Mouse (Mus musculus) layer of hippocampus, postnatal 14 days (tissue): ENCODE measurements around the gene Cntrob. TPM values are rescaled to one million over a fixed set of nuclear protein-coding genes. Genes with fewer than 3 reads are reported as not detected.

Experiments used
- DNase-seq, 2 experiments: peaks; one replicate each; pipeline ENCODE4 v3.0.0; 2021 to 2022; ENCODE audit warnings: low spot score in 2 of 2, mixed read lengths in 1 of 2
- total RNA-seq, 2 experiments: library from RNA; stranded (reverse); gene quantifications; 2 replicates each; pipeline ENCODE4 v1.2.3; 2021

Cntrob gene
- total RNA-seq, 2 experiments from 2014 or later, result 15.3 to 16.9 TPM

DNA sequence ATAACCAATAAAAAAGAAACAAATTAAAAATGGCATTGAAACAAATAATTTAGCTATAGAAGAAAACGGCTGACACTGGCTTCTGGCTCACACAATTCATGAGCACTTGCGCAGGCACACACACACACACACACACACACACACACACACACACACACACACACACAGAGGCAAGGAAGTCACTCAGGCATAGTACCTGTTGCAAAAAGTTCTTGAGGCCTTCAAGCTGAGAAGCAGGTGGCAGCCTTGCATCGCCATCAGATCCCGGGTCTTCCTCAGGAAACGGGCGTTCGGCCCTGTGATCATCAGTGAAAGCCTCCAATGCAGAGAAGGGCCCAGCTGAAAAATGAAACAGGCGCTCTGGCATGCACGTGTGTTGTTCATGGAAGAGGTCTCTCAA is 18.3 kb downstream of the Cntrob start:
- DNase-seq, result no peak

DNA sequence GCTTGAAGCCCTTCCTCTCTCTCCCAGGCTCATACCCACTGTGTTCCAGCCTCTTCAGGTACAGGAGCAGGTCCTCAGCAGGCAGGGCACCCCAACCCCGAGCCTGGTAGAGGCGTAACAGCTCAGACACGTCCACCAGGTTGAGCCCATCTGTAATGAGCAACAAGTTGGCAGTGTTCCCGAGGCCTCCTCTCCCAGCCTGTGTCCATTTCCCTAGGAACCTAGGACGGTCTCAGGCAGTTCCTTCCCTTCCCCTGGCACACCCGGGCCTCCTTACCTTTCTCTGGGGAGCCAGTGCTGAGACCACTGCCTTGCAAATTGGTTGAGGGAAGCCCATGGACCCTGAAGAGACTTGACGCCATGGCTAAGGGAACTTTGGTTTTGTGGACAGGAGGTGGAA is 20.8 kb downstream of the Cntrob start:
- DNase-seq, result no peak

DNA sequence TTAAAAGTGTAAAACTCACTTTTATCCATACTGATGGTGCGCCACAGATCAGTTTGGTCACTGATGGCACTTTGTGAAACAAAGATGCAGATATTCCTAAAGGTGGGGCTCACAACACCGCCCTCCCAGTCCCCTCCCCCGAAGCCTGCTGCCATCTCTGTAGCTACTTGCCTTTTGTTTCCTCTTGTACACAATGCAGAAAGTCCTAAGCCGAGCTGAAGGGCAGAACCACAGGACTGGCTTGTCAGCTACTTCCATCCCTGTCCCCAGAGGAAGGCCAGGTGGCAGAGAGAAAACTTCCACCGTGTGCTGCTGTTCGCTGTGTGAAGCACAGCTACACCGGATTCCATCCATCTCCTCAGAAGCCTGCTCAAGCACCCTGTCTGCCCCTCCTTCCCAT is 25.3 kb downstream of the Cntrob start:
- DNase-seq, result no peak

DNA sequence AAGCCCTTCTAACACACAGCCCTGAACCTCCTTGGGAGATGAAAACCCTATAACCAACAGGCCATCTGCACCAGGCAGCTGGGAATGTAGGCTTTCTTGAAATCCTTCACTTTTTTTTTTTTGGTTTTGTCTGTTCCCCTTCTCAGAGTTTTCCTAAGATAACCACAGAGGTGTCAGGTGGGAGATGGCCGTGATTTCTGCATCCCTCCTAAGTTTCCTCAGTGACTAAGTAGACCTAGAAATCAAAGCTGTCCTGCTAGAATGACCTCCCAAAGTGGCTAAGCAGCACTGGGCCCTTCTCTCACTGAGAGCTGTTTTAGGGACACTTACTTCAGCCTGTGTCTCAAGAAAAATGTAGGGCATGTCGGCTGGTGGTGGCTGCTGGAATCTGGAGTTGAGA is 25.8 kb downstream of the Cntrob start:
- DNase-seq, result no peak

DNA sequence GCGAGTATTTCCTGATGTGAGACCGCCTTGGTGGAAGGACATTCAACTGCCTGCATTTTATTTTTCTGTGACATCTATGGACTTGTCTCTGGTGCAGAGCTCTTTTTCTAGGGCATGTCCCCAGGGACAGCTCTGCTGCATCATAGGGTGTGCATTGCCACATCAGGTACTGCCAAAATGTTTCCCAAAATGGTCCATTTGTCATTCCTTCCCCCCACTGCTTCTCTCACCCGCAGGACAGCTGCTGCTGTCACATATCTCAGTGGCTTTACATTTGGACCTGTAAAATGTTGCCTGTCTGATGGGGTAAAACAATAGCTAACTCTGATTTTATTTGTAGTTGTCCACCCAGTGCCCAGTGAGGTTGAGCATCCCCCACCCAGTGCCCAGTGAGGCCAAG is 28.3 kb downstream of the Cntrob start:
- no peak for DNase-seq

DNA sequence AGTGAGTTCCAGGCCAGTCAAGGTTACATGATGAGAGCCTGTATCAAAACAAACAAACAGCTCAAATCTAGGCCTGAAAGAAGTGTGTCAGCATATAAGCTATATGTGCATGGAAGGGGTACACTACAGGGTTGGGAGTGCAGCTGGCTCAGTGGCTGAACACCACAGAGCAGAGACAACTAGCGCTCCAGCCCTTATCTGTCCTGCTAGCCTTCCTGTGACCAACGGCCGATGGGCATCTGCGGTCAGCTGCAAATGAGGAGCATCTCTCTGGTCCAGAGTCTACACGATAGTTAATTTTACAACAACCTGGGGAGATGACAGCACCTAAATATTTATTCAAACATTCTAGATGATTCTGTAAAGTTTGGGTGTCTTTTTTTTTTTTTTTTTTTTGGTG is 32.5 kb downstream of the Cntrob start:
- no peak for DNase-seq

DNA sequence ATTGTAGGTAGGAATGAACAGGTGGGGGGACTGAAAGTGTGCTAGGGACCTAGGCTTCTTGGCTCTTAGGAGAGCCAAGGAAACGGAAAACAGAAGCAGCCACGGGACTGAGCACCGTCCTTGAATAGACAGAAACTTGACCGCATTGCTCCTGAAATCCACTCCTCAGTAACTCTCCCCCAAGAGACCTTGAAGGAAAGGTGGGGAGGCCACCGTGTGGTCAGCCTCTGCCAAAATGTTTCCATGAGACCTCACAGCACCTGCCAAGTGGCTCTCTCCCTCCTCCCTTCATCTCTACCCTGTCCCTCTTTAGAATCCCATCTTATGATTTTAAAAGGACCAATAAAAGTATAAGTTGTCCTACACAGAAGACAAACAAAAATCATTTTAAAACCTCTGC is 46.3 kb downstream of the Cntrob start:
- no peak for DNase-seq

DNA sequence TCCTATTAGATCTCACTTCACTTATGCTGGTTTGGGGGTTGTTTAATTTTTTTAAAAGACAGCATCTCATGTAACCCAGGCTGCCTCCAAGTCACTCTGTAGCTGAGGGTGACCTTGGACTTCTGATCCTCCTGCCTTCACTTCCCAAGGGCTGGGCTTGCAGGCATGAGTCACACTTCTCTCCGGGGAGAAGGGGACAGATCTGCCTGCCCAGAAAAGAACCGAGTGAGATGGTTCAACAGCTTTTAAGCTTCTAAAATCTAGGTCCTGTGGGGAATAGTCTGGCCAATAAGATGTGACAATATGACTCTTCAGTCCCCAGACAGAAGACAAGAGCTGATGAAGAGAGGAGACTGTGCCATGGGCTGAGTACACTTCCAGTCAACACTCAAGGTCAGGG is 47.5 kb downstream of the Cntrob start:
- DNase-seq, result no peak

DNA sequence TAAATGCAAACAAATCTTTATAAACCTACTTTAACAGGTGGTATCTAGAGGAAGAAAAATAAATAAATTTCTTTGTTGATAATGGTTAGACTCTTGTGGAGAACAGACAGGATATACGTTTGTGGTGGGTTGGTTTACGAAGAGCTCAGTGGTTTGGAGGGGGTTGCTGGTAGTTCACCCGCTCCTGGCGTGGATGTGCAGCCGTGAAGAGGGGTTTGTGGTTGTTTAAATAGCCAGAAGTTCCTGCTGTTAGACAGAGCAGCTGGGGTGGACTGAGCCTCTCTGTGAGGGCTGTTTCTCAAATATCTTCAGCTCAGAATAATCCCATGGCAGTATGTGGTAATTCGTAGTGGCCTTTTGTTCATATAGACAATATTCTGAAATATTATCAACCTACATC is 47.9 kb downstream of the Cntrob start:
- DNase-seq, result no peak

DNA sequence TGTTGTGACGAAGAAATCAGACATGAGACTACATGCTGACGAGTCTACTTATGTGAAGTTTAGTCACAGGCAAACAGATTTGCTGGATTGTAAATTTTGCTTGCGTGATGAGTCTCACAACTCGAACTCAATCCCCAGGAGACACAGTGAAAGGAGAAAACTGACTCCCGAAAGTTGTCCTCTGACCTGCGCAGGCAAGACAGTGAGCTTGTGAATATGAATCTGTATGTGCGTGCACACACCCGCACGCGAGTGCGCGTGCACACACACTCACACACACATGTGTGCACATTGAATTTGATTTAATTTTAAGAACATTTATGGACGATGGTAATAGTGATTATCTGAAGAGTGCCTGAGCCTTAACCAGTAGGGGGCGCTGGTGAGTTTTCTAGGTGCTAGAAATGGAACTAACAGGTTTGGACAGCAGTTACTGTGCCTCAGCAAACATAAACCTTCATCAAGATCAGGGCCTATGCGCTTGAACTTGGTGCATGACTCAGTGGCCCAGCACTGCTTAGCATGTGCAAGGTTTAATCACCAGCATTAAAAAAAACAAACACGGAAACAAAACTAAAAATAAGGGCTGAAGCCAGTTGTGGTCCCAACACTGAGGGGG is 51.3 kb downstream of the Cntrob start:
- peak; percentile 70 to 81 for DNase-seq

DNA sequence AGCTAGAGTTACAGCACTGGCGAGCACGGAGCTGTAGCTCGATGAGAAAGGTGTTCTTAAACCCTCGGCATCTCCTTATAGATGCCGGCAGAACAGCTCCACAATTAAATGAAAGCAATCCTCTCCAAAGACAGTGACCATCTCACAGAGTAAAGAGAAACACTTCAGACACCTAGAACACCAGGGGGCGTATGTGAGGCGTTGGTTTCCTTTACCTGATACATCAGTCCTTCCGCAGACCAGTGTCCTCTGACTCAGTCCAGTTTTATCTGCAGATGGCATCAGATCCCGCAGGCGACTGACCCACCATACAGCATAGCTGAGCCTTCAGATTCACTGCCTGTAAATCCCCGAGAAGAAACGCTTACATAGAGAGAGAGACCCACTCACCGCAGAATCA is 54.0 kb downstream of the Cntrob start:
- peak; percentile 51 to 77 for DNase-seq

DNA sequence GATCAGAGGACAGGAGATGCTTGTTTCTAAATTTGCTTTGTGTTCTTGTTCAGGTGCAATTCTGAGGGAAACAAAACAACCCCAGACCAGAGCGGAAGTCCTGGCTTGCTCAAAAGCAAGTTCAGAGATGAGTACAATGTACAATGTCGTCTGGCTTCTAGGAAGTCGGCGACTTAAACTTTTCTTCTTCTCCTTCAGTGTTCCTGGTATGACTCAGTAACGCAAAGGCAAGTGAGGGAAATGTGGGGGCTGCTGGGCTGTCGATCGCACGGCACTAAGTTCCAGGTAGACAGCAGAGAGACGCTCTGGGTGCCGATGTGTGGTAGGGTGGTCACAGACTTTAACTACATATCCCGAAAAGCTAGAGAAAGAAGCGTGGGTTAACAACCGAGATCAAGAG is 55.5 kb downstream of the Cntrob start:
- DNase-seq, result no peak

DNA sequence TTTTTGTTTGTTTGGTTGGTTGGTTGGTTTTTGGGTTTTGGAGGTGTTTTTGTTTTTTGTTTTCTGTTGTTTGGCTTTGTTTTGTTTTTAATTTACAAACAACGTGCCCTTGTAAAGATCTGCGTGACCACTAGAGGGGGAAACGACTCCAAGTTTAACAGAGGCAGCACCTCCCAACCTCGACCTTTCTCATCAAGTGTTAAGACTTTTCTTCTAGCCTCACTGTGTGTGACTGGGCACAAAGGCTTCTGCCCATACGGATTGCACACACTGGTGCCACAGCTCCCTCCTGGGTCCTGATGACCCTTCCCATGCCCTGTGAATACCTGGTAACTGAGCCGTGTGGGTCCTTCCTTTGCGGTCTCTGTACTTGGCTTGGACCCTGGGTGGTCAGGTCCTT is 56.2 kb downstream of the Cntrob start:
- DNase-seq, result no peak

DNA sequence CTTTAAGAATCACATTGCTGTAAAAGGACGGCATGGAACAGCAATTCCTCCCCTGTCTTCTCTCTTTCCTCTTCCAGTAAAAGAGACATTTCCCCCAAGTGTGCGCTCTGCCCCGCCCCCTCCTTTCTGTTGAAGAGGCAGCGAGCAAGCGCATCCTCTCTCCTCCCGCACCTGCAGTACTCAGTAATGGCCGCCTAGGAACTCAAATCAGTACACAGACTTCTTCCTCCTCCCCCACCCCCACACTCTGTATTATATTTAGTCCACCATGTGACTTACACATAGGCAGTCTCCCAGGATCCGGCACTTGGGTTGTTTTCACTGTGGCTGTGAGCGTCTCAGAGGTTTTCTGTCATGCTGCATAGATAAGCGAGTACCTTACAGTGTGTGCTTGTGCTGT is 57.3 kb downstream of the Cntrob start:
- peak; percentile 56 to 77 for DNase-seq

DNA sequence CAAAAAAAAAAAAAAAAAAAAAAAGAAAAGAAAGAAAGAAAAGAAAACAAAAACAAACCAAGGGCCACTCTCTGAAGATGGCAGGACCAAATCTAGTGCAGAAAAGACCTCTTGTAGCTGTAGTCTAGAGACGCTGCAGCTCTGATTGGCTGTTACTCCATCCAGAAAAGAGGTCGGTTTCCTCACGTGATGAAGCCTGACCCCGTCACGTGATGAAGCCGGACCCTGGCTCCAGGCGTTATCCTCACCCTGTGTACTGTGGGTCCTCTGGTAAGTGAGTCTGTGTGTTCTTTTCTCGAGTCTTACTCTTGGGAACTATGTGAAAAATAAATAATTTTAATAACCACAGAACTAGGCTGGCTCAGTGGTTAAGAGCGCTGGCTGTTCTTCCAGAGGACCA is 58.2 kb downstream of the Cntrob start:
- DNase-seq, result no peak

DNA sequence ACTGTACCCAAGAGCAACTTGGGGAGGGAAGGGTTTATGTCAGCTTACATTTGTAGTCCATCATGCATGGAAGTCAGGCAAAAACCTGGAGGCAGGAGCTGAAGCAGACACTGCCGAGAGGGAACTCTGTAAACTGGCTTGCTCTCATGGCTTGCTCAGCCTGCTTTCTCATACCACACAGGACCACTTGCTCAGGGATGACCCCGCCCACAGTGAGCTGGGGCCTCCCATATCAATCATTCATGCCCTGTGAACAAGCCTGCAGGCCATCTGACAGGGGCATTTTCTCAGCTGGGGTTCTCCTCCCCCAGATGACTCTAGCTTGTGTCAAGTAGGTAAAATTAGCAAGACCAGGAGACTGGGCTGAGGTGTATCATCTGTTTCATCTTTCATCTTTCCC is 59.3 kb downstream of the Cntrob start:
- DNase-seq, result no peak

DNA sequence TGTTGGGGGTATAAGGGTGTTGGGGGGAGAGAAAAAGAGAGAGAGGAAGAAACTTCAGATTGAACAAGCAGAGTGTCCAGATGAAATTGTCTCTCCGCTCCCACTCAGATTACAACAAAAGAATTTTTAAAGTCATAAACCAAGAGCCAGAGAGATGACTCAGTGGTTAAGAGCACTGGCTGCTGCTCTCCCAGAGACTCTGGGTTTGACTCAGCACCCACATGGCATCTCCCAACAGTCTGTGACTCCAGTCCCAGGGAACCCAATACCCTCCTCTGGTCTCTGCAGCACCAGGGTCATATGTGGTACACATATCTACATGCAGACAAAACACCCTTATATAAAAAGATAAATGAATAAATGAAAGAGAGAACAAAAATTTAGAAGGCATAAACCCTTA is 63.5 kb downstream of the Cntrob start:
- DNase-seq, result no peak

DNA sequence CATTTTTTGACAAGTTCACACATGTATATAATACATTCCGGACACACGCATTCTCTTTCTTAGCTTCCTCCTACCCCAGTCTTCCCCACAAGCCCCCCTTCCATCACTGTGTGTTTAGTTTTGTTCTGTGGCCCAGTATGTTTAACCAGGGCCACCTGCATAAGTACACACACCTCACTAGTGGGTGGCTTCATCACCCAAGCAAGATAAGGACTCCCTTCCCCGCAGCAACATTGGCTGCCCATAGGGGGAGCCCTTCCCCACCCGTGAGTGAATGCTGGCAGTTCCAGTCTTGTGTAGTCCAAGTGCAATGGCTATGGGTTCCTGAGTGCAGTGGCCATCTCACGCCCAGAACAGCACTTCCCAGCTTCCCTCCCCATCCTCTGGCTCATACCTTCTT is 65.3 kb downstream of the Cntrob start:
- no peak for DNase-seq

DNA sequence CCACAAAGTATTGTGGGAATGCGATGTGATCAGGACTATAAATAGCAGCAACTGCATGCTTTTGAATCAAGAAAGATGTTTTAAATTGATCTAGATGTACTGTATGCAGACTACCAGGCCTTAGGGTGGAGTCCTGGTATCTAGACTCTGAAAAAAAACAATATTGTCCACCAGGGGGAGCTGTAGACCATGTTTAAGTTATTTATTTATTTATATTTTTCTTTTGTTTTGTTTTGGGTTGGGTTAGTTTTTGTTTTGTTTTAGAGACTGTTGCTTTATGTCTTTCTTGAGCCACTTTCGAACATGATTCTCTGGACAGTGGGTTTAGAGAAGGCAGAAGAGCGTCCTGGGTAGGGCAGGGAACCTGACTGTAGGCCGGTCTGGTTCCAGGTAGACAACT is 65.8 kb downstream of the Cntrob start:
- peak in 1 of 2 experiments; percentile 62 for DNase-seq

DNA sequence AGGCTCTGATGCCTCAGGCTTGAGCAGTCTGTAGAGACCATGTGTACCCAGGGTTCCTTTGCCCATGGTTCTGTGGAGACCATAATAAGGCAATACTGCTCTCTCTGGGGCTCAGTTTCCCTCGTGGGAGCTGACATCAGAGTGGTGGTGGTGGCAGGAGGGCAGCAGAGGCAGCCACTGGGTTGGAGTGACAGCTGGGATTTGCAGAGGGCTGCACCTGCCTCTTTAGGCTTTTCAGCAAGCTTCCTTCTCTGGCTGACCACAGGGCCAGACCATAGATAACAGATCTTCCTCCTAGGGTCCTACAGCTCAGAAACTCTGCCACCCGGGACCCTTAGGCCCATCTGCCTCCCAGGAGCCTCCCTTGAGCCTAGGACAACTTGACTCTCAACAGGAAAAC is 66.5 kb downstream of the Cntrob start:
- no peak for DNase-seq

DNA sequence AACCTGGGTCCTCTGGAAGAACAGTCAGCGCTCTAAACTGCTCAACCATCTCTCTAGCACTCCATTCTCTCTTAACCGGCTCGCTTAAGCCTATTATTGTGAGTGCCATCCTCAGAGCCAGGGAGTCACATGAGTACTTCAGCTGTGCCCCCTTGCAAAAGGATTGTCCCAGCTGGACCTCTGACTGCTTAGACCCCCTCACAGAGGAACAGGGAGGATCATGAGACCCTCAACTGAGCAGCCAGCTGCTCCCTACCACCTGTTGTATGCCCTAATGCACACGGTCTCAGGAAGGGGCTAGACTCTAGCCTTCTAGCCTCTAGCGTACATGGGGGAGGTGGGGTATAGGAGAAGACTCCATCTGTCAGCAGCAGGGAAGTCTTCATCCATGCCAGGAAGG is 68.8 kb downstream of the Cntrob start:
- no peak for DNase-seq

DNA sequence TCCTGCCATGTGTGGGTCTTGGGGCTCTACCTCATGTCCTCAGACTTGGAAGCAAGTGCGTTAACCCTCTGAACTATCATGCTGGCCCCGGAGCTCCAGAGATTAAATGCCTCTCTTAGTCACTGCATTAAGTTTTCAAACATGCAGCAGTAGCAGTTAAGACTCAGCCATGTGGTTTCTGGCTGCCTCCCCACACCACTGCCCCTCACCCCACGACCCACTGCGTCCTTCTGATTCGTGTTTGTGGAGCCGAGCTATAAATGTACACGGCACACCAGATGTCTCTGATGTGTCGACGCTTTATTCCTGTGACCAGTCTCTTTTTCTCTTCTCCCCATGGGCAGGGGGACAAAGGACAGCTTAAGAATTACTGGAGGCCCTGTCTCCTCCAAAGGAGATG is 70.4 kb downstream of the Cntrob start:
- DNase-seq, result no peak

DNA sequence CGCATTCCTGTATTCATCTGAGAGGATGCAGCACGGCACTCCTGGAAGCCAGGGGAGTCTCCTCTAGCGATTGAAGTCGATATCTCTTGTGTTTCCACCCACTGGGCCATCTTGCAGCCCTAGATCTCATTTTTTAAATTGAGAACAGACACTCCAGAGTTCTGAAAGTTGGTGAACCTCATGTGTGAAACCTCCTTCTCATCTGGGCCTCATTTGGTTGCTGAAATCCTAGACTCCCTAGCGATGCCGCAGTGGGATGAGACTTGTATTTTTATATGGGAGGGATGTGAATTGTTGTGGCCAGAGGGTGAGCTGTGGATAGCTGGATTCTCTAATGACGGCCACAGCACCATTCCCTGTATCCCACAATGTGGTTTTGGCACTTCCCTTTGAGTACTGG is 71.6 kb downstream of the Cntrob start:
- DNase-seq, result no peak
